Mouse (Mus musculus) liver, adult 2 months (tissue): Measurements from ENCODE around the gene Shisal2a. TPM values are rescaled to one million over a fixed set of nuclear protein-coding genes. Genes with fewer than 3 reads are reported as not detected.

Experiments
- DNase-seq: peaks from one replicate; pipeline ENCODE4 v3.0.0-alpha.2; 2011; ENCODE audit warnings: low read depth, low spot score; ENCODE audit errors: extremely low read depth
- H3K27ac ChIP-seq: fragments of 200-500 bp; replicated peaks from 2 replicates; pipeline ENCODE4 v1.5.1; 2012; ENCODE audit warnings: low read depth, mild to moderate bottlenecking, control low read depth, inconsistent platforms, low read length; ENCODE audit not compliant: insufficient read depth
- H3K27me3 ChIP-seq: fragments of 200-500 bp; 2 replicates; pipeline ENCODE4 v1.6.1; 2012; ENCODE audit warnings: mild to moderate bottlenecking, moderate library complexity, low read length, inconsistent platforms; ENCODE audit not compliant: control insufficient read depth, insufficient read depth
- H3K36me3 ChIP-seq: fragments of 200-500 bp; 2 replicates; pipeline ENCODE4 v1.6.1; 2012; ENCODE audit warnings: low read length, inconsistent platforms; ENCODE audit not compliant: control insufficient read depth, insufficient read depth
- H3K4me1 ChIP-seq: fragments of 200-500 bp; 2 replicates; pipeline ENCODE4 v1.6.1; 2011; ENCODE audit warnings: low read length; ENCODE audit not compliant: control insufficient read depth, insufficient read depth
- H3K4me3 ChIP-seq: fragments of 200-500 bp; 2 replicates; pipeline ENCODE4 v1.5.1; 2011; ENCODE audit warnings: low read depth, mild to moderate bottlenecking, control low read depth, low read length, moderate library complexity; ENCODE audit not compliant: insufficient read depth
- H3K79me2 ChIP-seq: fragments of 200-500 bp; 2 replicates; pipeline ENCODE4 v1.6.1; 2012; ENCODE audit warnings: inconsistent platforms, mild to moderate bottlenecking, low read length, moderate library complexity; ENCODE audit not compliant: control insufficient read depth, insufficient read depth
- H3K9ac ChIP-seq: fragments of 200-500 bp; 2 replicates; pipeline ENCODE4 v1.6.1; 2012; ENCODE audit warnings: low read depth, mild to moderate bottlenecking, control low read depth, inconsistent platforms, low read length
- CTCF ChIP-seq: fragments of 200-500 bp; IDR thresholded peaks from 2 replicates; pipeline ENCODE4 v1.5.1; 2011; ENCODE audit warnings: low read depth, low read length, control low read depth
- POLR2A ChIP-seq: fragments of 200-500 bp; IDR thresholded peaks from 2 replicates; pipeline ENCODE4 v1.6.1; 2011; ENCODE audit warnings: low read length, control low read depth; ENCODE audit not compliant: insufficient read depth; ENCODE audit errors: extremely low read depth
- WGBS: fragments of 180-500 bp; shearing (Covaris S2); methylation state at CpG from one replicate; pipeline ENCODE4 v1.1.7; 2018; 5-methylcytosine and 5-hydroxymethylcytosine counted together
- polyA plus RNA-seq: library from polyadenylated mRNA; depleted of rRNA; stranded (reverse); fragments of >200 nt; gene quantifications from 2 replicates; pipeline ENCODE4 v1.2.3, GENCODE M21; 2012
- total RNA-seq: library from RNA; depleted of rRNA; stranded (reverse); fragments of >200 nt; gene quantifications from 2 replicates; pipeline ENCODE4 v1.2.3, GENCODE M21; 2014

The Shisal2a gene
- total and polyA plus RNA-seq, 2 experiments: not detected

GRCm38 (mm10) chr4:108403861-108404635 lies 20.9 kb upstream of the Shisal2a start:
- no peaks in the 10 kb centered on the region for H3K36me3 ChIP-seq
- no peak overlapping the region for H3K9ac ChIP-seq
- no peak for DNase-seq
- 93% methylated on average over 8 of the region's 8 CpGs for WGBS
- H3K4me1 ChIP-seq: peaks cover 10% of the 10 kb centered on the region
- TF ChIP-seq POLR2A (no peak), CTCF (no peak)
- H3K79me2 ChIP-seq: no peaks in the 10 kb centered on the region
- H3K27me3 ChIP-seq: no peaks in the 10 kb centered on the region
- H3K4me3 ChIP-seq: no peak overlapping the region
- no peak overlapping the region for H3K27ac ChIP-seq

DNA sequence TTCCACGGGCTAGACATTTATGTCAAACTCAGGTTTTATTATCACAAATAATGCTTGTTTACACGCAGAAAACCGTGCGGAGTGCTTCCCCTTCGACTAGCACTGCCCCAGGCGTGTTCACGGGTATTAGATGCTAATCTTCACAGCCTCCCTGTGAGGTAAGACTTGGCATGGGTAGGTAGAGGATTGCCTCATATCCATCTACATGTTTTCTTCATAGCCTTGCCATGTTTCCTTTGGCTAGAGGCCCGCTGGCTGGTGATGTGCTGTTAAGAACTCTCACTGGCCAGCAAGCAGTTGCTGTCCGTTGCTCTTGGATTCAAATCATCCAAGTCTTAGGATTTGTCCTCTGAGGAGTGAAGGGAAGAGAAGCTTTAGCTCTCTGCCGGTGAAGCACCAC lies 17.2 kb upstream of the Shisal2a start:
- TF ChIP-seq POLR2A: no peak
- TF ChIP-seq CTCF: no peak
- 34% methylated on average over 10 of the region's 10 CpGs for WGBS
- Histone ChIP-seq H3K36me3 (no peaks in the 10 kb centered on the region), H3K4me1 (peaks cover 3% of the 10 kb centered on the region), H3K79me2 (no peaks in the 10 kb centered on the region), H3K4me3 (no peak overlapping the region), H3K27ac (no peak overlapping the region), H3K27me3 (no peaks in the 10 kb centered on the region), H3K9ac (no peak overlapping the region)
- DNase-seq: peak; percentile 90

GRCm38 (mm10) chr4:108394236-108394635 lies 11.1 kb upstream of the Shisal2a start:
- Histone ChIP-seq H3K9ac (no peak overlapping the region), H3K4me3 (no peak overlapping the region), H3K27ac (no peak overlapping the region), H3K36me3 (no peaks in the 10 kb centered on the region), H3K27me3 (no peaks in the 10 kb centered on the region), H3K4me1 (no peaks in the 10 kb centered on the region), H3K79me2 (no peaks in the 10 kb centered on the region)
- peak; percentile 30 for DNase-seq
- TF ChIP-seq CTCF: no peak
- no peak for TF ChIP-seq POLR2A

- no peaks in the 10 kb centered on the region; the same call in 1 of the 2 replicates for H3K4me1 ChIP-seq
- peak; percentile 84 for DNase-seq
- TF ChIP-seq POLR2A (no peak), CTCF (no peak)
- H3K4me3 ChIP-seq: no peak overlapping the region
- H3K79me2 ChIP-seq: no peaks in the 10 kb centered on the region
- H3K27me3 ChIP-seq: no peaks in the 10 kb centered on the region
- no peaks in the 10 kb centered on the region for H3K36me3 ChIP-seq
- H3K9ac ChIP-seq: no peak overlapping the region
- no peak overlapping the region for H3K27ac ChIP-seq
- 9% methylated on average over 2 of the region's 2 CpGs for WGBS
Observed at GRCm38 (mm10) chr4:108392558-108392957, 9.4 kb upstream of the Shisal2a start.

GRCm38 (mm10) chr4:108391124-108391523 lies 8.0 kb upstream of the Shisal2a start:
- peak; percentile 47 for DNase-seq
- no peaks in the 10 kb centered on the region; the same call in 1 of the 2 replicates for H3K4me1 ChIP-seq
- no peak overlapping the region for H3K9ac ChIP-seq
- WGBS: 54% methylated on average over 5 of the region's 5 CpGs
- TF ChIP-seq CTCF: no peak
- H3K4me3 ChIP-seq: no peak overlapping the region
- H3K27me3 ChIP-seq: no peaks in the 10 kb centered on the region
- H3K27ac ChIP-seq: no peak overlapping the region
- no peaks in the 10 kb centered on the region for H3K79me2 ChIP-seq
- no peaks in the 10 kb centered on the region for H3K36me3 ChIP-seq

DNA sequence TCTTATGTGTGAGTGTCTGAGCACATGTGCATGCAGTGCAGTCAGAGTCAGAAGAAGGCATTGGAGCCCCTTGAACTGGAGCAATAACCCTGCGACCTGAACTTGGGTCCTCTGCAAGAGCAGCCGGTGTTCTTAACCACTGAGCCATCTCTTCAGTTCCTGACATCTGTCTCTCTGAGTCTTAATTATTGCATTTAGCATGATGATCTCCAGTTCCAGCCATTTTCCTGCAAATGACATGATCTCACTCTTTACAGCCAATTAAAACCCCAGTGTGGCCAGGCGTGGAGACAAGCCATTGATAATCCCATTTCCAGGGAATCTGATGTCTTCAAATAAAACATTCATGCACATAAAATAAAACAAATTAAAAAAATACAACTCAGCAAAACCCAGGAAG lies 5.6 kb upstream of the Shisal2a start:
- no peaks in the 10 kb centered on the region; the same call in 1 of the 2 replicates for H3K27me3 ChIP-seq
- no peaks in the 10 kb centered on the region for H3K79me2 ChIP-seq
- 97% methylated on average over 3 of the region's 3 CpGs for WGBS
- H3K36me3 ChIP-seq: no peaks in the 10 kb centered on the region
- H3K4me3 ChIP-seq: no peak overlapping the region
- H3K4me1 ChIP-seq: no peaks in the 10 kb centered on the region; the same call in 1 of the 2 replicates
- DNase-seq: no peak
- no peak overlapping the region for H3K27ac ChIP-seq
- no peak for TF ChIP-seq CTCF
- no peak for TF ChIP-seq POLR2A
- no peak overlapping the region for H3K9ac ChIP-seq
